Mouse (Mus musculus): ENCODE data around the gene Tiam2.

DNA sequence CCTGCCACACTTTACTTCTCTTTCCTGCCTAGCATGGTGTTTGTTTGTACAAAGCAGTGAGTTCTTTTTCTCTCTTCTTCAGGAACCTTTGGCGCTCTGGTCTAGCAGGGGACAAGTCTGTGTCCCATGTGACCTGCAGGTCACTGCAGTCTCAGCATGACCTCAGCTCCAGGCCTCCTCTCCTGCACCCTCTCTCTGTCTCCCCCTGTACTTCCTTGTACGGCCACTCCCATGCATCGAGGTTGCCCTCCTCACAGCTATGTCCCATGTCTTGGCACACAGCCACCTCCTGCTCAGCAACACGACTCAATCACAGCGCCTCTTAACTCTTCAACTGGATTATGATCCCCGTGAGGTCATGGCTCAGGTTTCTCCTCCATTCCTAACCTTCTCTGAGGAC is 26.9 kb upstream of the Tiam2 start:
- TF ChIP-seq CTCF (IDR thresholded peaks at IDR 0.05; ENCODE audit: control insufficient read depth, insufficient read depth, low read length) (no peak), POLR2A (IDR thresholded peaks at IDR 0.05; ENCODE audit: borderline replicate concordance, control insufficient read depth, low read depth, low read length) (no peak)

All from bone marrow, adult 2 months (tissue).